Mouse (Mus musculus) adrenal gland, postnatal 25 days (tissue): ENCODE results near the gene Aldh1b1. TPM values are rescaled to one million over a fixed set of nuclear protein-coding genes. Genes with fewer than 3 reads are reported as not detected.
A peak's percentile ranks its signal among the peaks of the same experiment; 100 is the strongest.

ENCODE experiments used
- DNase-seq: peaks from one replicate; pipeline ENCODE4 v3.0.0; 2021; ENCODE audit warnings: mixed read lengths
- total RNA-seq: library from RNA; stranded (reverse); gene quantifications from 2 replicates; pipeline ENCODE4 v1.2.3, GENCODE M21; 2021

The Aldh1b1 gene
- total RNA-seq, 1 experiment from 2014 or later: 42.0 TPM

DNA sequence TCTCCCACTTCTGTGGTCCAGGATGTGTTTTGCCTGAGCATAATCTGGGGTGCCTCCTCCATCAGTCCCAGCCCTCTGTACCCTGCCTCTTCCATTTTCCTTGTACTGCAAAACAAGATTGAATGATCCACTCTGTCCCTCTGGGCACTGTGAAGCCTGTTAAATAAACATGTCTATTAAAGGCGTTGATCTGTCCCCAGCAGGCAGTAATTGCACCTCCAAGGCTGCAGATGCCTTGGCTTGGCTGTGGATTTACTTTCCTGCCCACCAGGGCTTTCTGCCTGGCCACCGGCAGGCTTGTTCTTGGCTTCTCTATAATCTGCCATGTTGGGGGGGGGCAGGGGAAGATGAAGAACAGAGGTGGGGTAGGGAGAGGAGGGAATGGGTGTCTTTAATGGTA is 12.9 kb upstream of the Aldh1b1 start:
- DNase-seq: no peak

GRCm38 (mm10) chr4:45786674-45787073 is 12.1 kb upstream of the Aldh1b1 start:
- DNase-seq: no peak

DNA sequence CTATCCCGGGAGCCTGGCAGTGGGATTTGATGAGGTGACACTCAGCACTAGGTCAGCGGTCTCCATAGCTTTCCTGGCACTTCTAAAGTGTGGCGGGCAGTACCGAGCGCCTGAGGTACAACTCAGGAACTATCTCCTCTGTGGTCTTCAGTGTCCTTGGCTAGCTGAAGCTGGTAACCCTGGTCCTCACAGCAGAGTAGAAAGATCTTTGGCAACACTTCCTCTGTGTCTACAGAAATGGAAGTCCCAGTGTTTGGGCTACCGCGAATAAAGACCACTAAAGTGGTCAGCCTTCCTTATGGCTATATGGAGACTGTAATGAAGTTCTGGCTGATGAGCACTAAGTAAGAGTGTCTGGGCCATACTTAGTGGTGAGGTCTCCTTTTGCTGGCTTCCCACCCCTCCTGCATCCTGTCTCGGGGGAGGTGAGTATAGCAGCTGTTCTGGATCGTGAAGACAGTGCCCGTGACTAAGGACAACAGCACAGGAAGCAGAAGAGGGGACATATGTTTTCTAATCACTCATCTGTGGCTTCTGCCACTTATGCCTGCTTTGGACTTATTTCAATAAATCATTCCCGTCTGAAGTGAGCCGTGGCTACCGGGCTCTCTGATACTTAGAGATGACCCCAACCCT is 10.3 kb upstream of the Aldh1b1 start:
- DNase-seq: no peak

DNA sequence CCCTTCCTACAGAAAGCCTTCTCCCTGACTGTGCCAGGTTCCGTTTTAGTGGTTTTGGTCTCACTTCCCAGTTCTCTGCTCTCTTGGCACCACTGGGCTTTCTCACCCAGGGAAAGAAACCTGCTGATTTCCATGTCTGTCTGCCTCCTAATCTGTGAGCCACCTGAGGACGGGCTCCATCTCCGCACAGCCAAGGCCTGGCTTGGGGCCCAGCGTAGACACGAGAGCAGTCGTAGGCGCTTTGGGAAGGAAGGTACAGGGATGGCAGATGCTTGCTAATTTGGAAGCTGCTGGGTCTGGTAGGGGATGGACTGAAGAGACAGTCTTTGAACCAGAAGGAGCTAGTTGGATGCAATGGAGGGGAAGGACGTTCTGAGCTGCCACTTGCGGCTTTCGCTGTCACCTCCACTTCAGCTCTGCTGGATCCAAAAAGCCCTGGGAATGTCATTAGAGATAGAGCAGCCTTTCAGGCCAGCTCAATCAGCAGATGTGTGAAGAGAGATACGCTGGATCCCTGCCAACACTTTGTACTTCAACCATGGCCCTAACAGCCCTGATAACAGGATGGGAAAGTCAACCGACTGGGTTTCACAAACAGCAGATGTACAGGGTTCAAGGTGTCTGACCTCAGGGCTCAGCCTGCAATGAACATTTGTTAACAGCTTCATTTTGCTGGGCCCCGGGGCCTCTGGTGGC is 9.4 kb upstream of the Aldh1b1 start:
- no peak for DNase-seq

GRCm38 (mm10) chr4:45790018-45790417 is 8.8 kb upstream of the Aldh1b1 start:
- no peak for DNase-seq

DNA sequence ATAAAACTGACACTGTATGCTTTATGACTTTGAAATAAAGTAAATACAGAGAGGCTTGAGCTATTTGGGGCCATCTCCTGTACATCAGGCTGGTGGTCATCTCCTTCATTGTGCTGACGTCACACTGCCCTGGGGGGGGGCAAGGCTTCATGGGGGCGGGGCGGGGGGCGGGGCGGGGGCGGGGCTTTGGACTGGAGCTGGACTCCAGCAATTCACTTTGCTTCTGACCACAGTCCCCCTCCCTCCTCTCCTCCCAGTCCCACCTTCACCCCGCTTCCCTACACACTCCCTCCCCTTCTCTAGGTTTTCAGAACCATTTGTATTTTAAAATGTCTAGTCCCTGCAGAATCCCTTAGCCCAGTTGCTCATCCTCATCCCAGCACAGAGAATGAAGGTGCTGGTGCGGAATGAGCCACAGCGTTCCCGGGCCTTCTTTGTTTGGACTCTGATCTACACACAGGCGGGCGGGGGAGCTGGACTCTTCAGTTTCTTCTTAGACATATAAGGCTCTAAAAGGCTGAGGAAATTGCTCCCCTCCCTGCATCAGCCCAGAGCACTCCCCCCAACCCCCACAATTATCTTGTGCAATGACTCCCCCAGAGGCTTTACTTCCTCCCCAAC is 3.5 kb upstream of the Aldh1b1 start:
- DNase-seq: no peak

- DNase-seq: no peak
Observed at GRCm38 (mm10) chr4:45796760-45797159, 2.1 kb upstream of the Aldh1b1 start.

DNA sequence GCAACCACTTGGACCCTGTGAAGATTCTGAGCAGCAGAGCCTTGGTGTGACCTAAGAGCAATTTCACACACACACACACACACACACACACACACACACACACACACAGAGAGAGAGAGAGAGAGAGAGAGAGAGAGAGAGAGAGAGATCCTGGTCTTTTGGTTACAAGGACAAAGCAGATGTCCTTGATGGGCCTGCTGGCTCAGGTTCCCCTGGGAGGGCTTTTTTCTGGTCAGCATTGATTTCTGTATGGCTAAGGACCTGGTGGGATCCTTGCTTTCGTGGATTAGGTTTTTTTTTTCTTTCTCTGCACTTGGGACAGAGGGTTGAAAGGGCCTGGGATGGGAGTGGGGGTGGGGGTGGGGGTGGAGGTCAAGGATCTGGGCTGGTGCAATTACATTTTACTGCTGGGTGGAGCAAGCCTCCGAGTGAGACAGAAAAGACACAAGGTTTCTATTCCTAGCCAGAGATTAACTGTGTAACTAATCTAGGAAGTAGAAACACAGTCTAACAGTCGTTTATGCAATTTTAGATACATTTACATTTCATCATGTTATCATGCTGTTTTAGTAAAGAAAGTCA is 1.2 kb downstream of the Aldh1b1 start:
- no peak for DNase-seq

GRCm38 (mm10) chr4:45802900-45803299 is 4.1 kb downstream of the Aldh1b1 start:
- no peak for DNase-seq

DNA sequence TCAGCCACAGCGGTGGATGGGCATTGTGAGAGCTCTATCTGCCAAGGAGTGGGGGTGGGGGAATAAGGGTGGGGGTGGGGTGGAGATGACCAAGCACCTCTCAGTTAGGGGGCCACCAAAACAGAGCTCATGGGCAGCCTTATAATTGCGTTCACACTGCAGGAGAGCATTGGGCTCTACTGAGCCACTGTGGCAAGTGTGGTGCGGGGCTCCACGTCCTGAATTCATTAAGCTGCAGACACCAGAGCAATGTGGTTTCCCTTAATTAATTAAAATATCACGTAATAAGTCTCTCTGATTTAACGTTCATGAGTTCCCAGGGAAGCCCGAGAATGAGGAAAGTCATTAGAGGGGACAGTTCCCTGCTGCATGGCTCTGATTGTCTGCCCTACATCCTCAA is 9.2 kb downstream of the Aldh1b1 start:
- no peak for DNase-seq

- no peak for DNase-seq
Observed at GRCm38 (mm10) chr4:45811250-45811649, 12.4 kb downstream of the Aldh1b1 start.

GRCm38 (mm10) chr4:45815542-45815941 is 16.7 kb downstream of the Aldh1b1 start:
- peak; percentile 62 for DNase-seq

- DNase-seq: no peak
Observed at GRCm38 (mm10) chr4:45818814-45819207, 20.0 kb downstream of the Aldh1b1 start.

DNA sequence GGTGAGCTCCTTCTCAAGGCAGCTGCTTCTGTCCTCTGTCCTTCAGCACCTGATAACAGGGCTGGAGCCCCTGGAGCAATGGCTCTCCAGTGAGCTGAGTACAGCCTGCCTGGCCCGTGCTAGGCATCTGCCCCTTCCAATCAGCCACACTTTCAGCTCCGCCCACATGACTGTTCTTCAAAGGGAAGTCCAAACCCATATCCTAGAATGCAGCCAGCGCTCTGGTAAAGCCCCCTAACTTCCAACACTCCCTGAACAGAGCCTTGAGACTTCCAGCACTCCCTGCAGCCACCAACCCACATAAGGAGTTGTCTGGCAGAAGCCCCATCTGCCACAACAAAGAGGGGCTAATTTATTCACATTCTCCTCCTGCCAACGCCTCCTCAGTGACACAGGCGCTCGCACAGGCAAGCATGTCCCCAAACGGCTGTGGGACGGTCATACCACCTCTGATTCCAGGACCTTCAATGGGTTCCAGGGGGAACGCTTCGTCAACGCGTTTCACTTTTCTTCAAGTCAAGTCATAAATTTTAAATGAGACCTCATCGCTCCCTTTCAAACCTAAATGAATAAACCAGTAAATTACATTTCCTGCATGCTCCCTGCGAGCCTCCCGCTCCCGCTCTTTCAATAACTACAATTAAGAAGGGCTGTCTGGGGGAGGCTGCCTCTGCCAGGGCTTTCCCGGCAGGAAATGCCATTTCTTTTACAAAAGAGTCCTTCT is 20.5 kb downstream of the Aldh1b1 start:
- peak; percentile 30 for DNase-seq

DNA sequence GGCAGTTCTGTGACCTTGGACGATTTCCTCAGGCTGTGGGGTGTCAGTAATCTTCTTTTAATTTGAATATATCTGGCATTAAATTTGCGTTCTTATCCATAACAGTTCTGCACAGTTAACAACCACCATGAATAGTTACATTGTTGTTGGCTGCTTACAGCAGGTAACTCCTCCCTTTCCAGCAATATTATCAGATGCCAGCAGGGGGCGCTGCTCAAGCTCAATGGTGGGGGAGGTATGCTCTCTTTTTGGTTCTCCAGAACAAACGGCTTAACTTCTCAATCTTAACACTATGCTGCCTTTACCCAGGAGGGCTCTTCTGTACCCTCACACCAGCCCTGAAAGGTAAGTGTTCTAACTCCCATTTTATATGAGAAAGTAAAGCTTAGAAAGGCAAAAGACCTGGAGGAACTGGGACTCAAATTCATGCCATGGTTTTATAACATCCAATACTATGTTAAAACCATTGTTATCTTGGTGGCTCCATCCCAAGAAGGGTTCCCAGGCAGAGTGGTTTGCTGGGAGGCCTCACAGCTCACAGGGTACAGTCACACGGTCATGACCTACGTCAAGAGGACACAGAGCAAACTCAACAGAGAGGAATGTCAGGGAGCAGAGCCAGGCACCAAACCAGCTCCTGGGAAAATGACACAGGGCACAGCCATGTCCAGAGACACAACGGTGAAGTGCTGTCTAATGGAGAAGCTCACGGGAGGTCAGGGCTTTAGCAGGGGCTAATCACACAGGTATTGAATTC is 21.4 kb downstream of the Aldh1b1 start:
- peak; percentile 68 for DNase-seq

GRCm38 (mm10) chr4:45821995-45822394 is 23.2 kb downstream of the Aldh1b1 start:
- no peak for DNase-seq

DNA sequence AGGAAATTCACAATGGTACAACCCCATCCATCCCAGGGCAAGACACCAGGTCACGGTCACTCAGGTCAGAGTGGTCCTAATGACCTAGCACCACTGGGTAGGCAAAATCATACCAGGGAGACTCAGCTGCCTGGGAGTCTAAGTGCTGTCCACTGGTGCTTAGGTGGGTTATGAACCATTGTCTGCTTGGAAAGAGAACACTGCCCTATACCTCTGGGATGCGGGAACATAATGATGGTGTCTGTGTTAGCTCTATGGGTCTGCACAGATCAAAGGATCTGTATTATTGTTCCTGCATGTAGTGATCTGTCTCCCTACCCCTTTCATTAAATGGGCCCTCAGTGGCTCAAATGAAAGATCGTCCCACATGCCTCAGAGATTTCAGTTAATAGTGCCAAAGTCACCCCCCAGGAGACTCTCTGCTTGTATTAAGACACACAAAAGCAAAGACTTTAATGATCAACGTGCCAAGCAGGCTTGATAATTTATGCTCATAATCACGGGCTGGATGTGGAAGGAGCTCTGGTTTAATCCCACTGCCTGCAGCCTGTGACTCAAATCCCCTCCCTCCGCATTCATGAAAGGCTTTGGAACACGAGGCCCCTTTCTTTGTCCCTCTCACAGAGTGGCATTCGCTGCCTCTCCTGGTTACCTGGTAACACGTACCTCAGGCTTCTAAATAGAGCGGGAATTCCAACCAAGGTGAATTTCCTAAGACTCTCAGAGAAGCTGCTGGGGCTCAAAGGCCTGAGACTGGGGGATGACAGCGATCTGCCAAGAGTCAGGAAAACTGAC is 24.2 kb downstream of the Aldh1b1 start:
- DNase-seq: no peak

GRCm38 (mm10) chr4:45824049-45824760 is 25.4 kb downstream of the Aldh1b1 start:
- DNase-seq: no peak

GRCm38 (mm10) chr4:45824761-45825556 is 26.1 kb downstream of the Aldh1b1 start:
- DNase-seq: no peak
